Mouse (Mus musculus): ENCODE results near the gene Rtn2. TPM values are rescaled to one million over a fixed set of nuclear protein-coding genes. Genes with fewer than 3 reads are reported as not detected.

Rtn2 gene
- total RNA-seq, 2 experiments from 2014 or later, result not detected

GRCm38 (mm10) chr7:19265928-19266822 is 16.2 kb upstream of the Rtn2 start:
- peak; percentile 14; the same call in 1 of the 2 replicates for ATAC-seq (replicated peaks; ENCODE audit: low FRiP score, low TSS enrichment, poor library complexity, severe bottlenecking)

- ATAC-seq (replicated peaks; ENCODE audit: low FRiP score, low TSS enrichment, poor library complexity, severe bottlenecking), result no peak
These were observed 15.4 kb upstream of the Rtn2 start for GRCm38 (mm10) chr7:19267051-19267450.

- no peak for ATAC-seq (replicated peaks; ENCODE audit: low FRiP score, low TSS enrichment, poor library complexity, severe bottlenecking)
These were observed 13.3 kb upstream of the Rtn2 start for GRCm38 (mm10) chr7:19268993-19269681.

- no peak for ATAC-seq (replicated peaks; ENCODE audit: low FRiP score, low TSS enrichment, poor library complexity, severe bottlenecking)
These were observed 12.5 kb upstream of the Rtn2 start for GRCm38 (mm10) chr7:19269721-19270441.

GRCm38 (mm10) chr7:19270509-19271237 is 11.8 kb upstream of the Rtn2 start:
- no peak for ATAC-seq (replicated peaks; ENCODE audit: low FRiP score, low TSS enrichment, poor library complexity, severe bottlenecking)

GRCm38 (mm10) chr7:19271238-19272172 is 10.9 kb upstream of the Rtn2 start, which contains the start of gene Vasp:
TSS of gene Vasp (minus strand) at chr7:19271817.
- ATAC-seq (replicated peaks; ENCODE audit: low FRiP score, low TSS enrichment, poor library complexity, severe bottlenecking), result peak; percentile 78

- ATAC-seq (replicated peaks; ENCODE audit: low FRiP score, low TSS enrichment, poor library complexity, severe bottlenecking), result peak; percentile 54
These were observed 10.2 kb upstream of the Rtn2 start for GRCm38 (mm10) chr7:19272173-19272764.

GRCm38 (mm10) chr7:19276253-19276652 is 6.2 kb upstream of the Rtn2 start:
- no peak for ATAC-seq (replicated peaks; ENCODE audit: low FRiP score, low TSS enrichment, poor library complexity, severe bottlenecking)

GRCm38 (mm10) chr7:19279052-19279451 is 3.4 kb upstream of the Rtn2 start:
- no peak for ATAC-seq (replicated peaks; ENCODE audit: low FRiP score, low TSS enrichment, poor library complexity, severe bottlenecking)

GRCm38 (mm10) chr7:19279581-19280114 is 2.8 kb upstream of the Rtn2 start, which contains the start of gene Ppm1n:
TSS of gene Ppm1n (minus strand) at chr7:19280064.
- no peak for ATAC-seq (replicated peaks; ENCODE audit: low FRiP score, low TSS enrichment, poor library complexity, severe bottlenecking)

GRCm38 (mm10) chr7:19281680-19282304 is 632 bp upstream of the Rtn2 start:
- 0 out of 2 replicates have a peak, but pooled peaks have one; percentile 28 for ATAC-seq (replicated peaks; ENCODE audit: low FRiP score, low TSS enrichment, poor library complexity, severe bottlenecking)

- ATAC-seq (replicated peaks; ENCODE audit: low FRiP score, low TSS enrichment, poor library complexity, severe bottlenecking), result peak; percentile 58
These were observed 474 bp downstream of the Rtn2 start for GRCm38 (mm10) chr7:19282791-19283405.

- ATAC-seq (replicated peaks; ENCODE audit: low FRiP score, low TSS enrichment, poor library complexity, severe bottlenecking), result no peak
These were observed 981 bp downstream of the Rtn2 start for GRCm38 (mm10) chr7:19283406-19283804.

- no peak for ATAC-seq (replicated peaks; ENCODE audit: low FRiP score, low TSS enrichment, poor library complexity, severe bottlenecking)
These were observed 2.3 kb downstream of the Rtn2 start for GRCm38 (mm10) chr7:19284763-19285162.

GRCm38 (mm10) chr7:19290969-19291596 is 8.7 kb downstream of the Rtn2 start:
- no peak; the same call in 1 of the 2 replicates for ATAC-seq (replicated peaks; ENCODE audit: low FRiP score, low TSS enrichment, poor library complexity, severe bottlenecking)

- peak; percentile 82 for ATAC-seq (replicated peaks; ENCODE audit: low FRiP score, low TSS enrichment, poor library complexity, severe bottlenecking)
These were observed 13.2 kb downstream of the Rtn2 start for GRCm38 (mm10) chr7:19295503-19296185.
